Mouse (Mus musculus): ENCODE measurements around the gene Syvn1.

DNA sequence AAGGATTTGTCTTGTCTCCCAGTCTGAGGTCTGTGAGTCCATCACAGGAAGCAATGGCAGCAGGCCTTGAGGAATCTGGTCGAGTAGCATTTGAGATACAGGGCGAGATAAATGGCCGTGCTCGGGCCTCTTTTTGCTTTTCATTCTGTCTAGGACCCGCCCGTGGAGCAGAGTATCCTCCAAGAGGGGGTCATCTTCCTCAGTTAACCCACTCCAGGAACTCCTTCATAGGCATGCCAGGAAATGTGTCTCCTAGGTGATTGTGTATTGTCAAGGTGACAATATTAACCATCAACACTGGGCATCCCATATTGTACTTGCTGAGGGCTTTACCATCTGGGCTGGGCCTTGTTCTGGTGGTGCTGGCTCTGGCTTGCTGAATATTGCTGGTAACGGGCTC lies 47.7 kb downstream of the Syvn1 start, which contains the start of gene AC131692.1:
- TF ChIP-seq POLR2A (IDR thresholded peaks at IDR 0.05; ENCODE audit: insufficient read depth, low read depth, low read length) (no peak), CTCF (IDR thresholded peaks at IDR 0.05; ENCODE audit: insufficient read depth, low read depth, low read length) (no peak)

Measured in olfactory bulb, adult 2 months (tissue).